Mouse (Mus musculus): ENCODE results near the gene Sgsm3. TPM values are rescaled to one million over a fixed set of nuclear protein-coding genes. Genes with fewer than 3 reads are reported as not detected.

Gene Sgsm3
- total RNA-seq (2023): 10 to 100 TPM; 11.9 to 15.3 TPM

GRCm38 (mm10) chr15:80977620-80978334 is at the start of gene Sgsm3:
Gene Sgsm3 (plus strand): TSS chr15:80977765.

DNA sequence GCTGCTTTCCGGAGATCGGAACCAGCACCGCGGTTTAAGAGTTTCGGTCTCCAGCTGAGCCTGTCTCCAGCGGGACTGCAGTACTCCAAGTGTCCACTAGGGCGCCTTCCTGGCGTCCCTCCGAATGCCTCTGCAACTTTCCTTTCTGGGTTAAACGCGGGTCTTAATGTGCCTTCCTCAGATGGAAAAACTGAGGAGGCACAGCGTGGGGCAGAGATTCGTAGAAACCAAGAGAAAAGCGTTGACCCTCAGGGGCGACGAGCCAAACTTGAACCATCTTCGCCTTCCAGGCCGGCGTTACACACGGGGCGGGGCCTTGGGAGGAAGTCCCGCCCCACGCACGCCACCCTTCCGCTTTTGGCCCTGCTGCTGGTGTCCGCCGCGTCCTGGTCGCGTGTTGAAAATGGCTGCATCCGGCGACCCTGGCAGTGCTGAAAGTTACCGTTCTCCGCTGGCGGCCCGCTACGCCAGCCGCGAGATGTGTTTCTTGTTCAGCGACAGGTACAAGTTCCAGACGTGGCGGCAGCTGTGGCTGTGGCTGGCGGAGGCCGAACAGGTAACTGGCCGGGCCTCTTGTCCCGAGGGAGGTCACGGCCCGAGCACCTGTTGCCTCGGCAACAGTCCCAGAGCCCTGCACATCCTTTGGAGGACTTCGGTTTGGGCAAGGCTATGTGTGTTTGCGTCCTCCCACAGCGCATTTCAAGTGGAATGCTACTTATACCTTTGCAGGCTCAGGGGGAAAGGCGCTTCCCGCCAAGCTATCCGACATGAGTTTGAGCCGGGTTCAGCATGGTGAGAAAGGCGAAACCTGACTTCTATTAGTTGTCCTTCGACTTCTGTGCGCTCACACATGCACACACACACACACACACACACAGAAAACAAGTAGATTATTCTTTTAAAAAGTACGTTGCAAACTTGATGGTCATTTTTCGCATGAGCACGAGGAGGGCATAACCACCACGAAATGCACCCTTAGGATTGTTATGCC is 29.1 kb upstream of the Sgsm3 start, which contains the start of gene Adsl:
Adsl (plus strand) TSS at position 346 of the 991 bp plus-strand sequence.

Other genes starting within 250 kb of the Sgsm3 start
- gene Adsl, start 29.3 kb upstream of the Sgsm3 start, total RNA-seq (2023): 10 to 100 TPM; 22.1 to 29.7 TPM
- gene Mrtfa, start 213.0 kb downstream of the Sgsm3 start, total RNA-seq (2023): 100 to 1,000 TPM; 178 to 194 TPM

All from monocyte, adult 59 days (primary cell).